Mouse (Mus musculus) urinary bladder, postnatal 25 days (tissue): ENCODE measurements around the gene Cep57l1.

Source experiments
- DNase-seq: peaks from one replicate; pipeline ENCODE4 v3.0.0; 2022; ENCODE audit warnings: low spot score

Cep57l1 gene

DNA sequence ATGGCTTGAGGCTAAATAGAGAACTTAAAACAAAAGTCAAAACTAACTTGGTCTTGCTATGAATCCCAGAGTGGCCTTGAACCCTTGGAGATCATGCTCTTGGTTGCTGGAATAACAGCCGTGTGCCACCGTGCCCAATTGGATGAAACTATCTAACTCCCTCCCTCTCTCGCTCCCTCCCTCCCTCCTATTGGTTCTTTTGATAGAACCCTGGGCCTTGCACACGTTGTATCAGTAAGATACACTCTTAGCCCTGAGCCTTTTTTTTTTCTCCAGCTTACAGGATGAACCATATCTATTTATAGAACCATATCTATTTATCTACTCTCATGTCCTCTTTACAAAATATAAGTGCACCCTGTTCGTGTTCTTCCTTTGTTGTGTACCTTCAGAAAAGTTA lies 6.8 kb upstream of the Cep57l1 start:
- DNase-seq, result no peak

DNA sequence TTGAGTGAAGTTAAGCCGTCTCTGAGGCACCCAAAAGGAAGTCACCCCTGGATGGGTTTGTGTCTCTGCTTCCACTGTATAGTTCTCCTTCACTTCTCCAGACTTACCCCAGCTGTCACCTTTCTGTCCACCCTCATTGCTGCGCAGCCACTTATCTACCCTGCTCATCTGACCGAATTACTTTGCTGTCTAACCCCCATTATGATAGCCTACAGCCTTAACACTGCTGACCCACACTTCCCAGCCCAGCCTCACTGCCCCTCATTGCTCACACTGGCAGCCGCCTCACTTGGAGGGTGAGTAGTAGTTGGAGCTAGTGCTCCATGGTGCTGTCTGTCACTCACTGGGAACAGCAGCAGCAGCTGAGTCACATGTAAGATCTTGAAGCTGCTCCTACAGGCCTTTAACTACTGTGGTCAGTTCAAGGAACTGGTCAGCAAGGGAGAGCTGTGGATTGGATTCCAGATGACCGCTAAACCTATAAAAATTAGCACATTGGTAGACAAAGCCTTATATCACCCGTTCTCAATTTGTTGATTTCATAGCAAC lies 4.7 kb upstream of the Cep57l1 start:
- DNase-seq, result no peak

DNA sequence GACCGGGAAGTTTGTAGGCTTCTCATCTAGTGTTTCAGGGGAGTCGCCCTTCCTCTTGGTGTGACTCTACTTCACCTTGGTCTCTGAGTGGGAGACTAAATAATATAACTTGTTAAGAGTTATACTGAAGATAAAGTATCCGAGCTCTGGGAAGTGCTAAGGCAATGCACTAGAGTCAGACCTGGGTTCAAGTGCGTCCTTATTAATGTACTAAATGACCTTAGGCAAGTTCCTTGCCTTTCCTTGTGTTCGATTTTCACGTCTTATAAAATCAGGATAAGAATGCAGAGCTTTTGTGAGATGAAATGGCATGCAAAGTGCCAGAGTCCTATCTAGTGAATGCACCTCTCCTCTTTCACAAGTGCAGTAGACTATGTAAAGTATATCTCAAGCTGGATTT lies 2.9 kb upstream of the Cep57l1 start:
- DNase-seq, result no peak

DNA sequence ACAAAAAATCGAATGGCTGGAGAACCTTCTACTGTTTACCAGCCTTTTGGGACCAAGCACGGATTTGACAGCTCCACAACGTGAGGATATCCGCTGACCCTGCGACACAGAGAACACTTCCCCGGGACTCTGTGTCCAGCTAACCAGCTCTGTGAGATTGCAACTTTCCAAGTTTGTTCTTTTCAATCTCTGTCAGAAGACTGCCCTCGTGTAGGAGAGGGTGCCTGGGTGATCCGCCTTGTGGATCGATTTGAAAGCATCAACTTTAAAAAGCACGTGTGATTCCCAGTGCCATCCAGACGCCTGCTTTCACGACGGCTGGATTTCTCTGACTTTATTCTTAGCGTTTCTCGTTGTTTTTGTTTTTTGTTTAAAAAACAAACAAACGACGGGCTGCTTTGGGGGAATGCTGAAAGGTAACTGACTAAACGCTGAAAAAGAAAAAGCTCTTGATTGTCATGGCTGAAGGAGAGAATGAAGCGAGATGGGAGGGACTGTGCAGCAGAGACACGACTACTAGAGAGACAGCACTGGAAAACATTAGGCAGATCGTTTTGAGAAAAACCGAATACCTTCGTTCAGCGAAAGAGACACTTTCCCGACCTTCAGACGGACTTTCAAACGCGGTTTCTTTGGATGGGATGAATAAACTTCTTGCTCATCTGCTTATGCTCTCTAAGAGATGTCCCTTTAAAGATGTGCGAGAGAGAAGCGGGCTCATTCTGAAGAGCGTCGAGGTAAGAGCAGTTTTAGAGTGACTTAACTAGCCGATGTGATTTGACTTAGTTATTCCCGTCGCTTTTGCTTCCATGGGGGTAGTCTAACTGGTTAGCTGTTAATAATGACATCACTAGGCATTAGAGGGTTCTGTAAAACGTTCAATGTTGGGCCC lies 1.1 kb upstream of the Cep57l1 start:
- DNase-seq, result no peak

DNA sequence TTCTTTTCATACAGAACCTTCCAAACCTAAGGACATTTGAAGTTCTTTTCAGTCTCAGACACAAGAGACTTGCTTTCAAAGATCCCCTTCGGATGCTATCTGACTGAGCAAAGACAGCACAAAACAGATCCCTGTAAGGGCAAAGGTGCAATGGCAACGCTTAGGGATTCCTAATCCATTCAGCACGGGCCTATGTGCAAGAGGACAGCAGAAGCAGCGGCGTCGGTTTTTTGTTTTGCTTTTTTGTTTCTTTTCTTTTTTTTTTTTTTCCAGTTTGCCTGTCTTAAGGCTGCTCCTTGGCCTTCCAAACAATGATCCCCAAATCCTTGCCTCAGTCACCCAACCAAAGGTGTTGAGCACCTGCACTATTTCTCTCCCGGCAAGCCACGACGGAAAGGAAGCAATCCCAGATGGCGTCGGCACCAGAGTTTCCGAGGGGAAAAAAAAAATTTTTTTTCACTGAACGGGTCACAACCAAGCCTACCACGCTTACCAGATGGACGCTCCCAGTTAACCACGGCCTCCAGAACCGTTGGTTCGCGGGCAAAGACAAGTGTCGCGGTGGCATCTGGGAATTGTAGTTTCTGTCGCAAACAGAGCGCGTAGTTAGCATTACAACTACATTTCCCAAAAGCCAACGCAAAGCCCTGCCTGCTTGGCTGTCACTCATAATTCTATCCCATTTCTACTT lies 446 bp downstream of the Cep57l1 start:
- peak; percentile 70 for DNase-seq

DNA sequence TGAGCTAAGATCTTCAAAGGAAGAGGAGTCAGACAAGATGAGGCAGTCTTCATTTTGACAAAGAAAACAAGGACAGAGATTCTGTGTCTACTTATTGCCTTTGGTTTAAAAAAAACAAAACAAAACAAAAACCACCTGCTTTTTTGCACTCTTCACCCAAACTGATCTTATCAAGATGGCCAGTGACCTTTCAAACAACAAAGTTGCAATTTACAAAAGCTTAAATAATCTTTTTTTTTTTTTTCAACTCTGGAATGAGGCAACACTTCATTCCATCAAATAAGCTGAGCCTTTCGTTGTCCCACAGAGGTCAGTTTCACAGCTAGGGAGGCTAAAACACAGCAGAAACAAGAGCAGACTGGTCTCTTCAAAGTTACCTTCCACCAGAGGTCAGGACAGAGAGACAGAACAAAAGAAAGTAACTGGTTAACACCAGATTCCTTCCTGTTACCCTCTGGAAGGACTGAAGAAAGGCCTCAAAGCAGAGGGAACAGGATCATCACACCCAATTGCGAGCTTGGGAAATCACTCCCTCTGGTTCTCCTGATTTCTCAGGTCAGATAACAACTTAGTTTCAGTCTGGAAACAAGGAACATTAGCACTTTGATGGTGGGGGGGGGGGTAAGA lies 3.8 kb downstream of the Cep57l1 start:
- no peak for DNase-seq

DNA sequence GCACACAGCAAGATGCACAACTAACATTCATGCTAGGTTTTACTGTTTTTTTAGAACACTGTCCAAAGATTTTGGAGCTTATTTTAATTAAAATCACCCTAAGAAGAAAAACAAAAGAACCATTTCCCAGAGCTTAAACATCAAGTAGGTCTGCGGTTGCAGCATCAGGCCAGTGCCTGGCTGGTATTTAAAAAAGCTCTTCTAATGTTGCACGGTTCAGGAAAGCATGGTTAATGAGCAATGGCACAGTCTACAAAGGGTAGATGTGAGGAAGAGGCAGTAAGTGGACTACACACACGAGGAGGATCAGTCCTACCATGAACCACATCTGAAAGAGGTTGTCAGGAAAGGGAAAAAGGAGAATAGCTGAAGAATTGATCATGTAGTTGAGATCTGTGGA lies 5.0 kb downstream of the Cep57l1 start:
- no peak for DNase-seq

DNA sequence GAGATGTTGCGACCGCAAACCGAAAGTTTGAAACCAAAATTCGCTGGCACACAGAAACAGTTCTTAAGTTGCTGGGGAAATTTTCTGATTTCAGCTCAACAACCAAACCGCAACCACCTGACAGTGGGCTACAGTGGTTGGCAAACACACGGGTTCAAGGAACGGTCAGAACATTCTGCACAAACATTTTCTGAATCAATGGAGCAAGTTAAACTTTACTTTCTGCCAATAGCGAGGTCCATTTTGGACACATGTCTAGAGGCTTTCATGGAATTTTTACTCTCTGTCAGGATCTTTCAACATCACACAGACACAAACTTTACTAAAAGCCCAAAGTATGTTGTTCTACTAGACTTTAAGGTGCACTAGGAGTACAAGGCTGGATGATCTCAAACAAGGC lies 6.2 kb downstream of the Cep57l1 start:
- no peak for DNase-seq

DNA sequence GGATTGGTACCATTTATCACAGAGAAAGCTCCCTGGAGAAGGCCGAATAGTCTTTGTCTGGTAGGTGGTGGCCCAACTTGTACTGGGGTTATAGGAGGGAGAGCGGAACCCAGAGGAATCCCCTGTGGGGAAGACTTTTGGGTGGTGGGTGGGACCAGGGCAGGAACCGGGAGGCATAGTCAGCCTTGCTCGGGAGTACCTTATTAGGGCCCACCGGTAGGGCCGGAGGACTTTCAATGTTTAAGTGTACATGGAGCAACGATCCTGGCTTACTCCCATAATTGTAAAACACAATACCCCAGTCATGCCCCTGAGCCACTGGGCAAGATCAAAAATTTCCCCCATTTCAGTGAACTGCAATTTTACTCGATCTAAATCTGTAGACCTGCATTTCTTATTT lies 12.4 kb downstream of the Cep57l1 start:
- DNase-seq, result no peak

DNA sequence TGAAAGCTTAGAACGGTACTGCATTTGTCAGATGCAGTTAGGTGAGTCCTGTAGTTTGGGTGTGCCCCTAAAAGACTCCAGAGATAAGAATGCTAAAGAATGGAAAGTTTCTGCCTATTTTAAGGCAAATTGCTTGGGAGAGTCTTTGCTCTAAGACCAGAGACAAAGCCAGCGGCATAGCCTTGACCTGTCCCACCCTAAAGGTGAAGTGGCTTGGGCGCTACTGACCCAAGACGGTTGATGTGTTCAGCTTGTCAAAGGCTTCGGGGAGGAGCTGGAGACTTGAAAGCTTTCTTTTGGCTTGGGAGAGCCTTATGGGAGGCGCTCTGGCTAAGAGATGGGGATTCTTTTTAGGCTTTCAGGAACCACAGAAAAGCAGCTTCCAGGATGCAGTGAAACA lies 17.3 kb downstream of the Cep57l1 start:
- no peak for DNase-seq

DNA sequence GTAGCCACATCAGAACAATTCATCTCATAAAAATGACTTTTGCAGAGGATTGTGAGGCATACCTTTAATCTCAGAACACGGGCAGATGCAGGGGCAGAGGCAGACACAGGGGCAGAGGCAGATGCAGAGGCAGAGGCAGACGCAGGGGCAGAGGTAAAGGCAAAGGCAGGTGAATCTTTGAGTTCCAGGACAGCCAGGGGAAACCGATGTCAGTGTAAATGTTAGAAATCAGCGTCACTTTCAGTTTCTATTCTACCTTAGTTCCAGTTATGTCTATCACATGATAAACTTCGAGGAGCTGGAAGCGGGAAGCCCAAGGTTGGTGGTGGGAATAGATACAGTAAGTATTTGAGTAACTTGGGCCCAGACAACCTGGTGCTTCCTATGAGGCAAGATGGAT lies 42.4 kb downstream of the Cep57l1 start:
- no peak for DNase-seq

DNA sequence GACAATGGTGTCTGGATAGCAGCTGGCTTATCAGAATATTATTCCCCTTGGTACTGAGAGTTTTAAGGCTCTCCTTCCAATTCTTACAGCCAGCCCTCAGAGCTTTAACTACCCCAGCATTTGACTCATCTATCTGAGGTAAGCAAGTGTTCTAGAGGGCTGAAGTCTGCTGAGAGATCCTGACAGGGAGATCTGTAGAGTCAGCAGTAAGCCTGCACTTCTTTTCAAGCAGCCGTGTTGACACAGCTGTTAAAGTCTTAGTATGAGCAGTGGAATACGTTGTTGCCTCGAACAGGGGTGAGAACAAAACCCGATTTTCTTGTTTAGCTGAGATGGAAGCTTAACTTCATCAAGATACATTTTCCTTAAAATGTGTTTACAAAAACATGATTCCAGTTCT lies 43.4 kb downstream of the Cep57l1 start:
- no peak for DNase-seq

DNA sequence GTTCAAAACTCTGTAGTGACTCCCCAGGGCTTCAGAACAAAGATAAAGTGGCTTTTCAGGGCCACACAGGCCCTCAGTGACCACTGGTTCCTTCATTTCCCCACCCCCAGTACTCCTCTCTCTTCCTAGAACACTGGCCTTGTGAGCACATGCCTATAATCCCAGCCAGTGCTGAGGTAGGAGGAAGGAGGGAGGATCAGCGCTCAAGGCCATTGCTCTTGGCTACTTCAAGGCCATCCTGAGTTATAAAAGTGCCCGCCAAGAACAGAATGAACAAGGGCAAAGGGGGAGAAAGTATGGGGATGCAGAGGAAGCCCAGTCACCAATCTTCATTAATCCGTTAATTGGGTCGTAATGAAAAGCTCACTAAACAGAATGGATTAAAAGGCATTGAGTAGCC lies 44.1 kb downstream of the Cep57l1 start:
- no peak for DNase-seq

DNA sequence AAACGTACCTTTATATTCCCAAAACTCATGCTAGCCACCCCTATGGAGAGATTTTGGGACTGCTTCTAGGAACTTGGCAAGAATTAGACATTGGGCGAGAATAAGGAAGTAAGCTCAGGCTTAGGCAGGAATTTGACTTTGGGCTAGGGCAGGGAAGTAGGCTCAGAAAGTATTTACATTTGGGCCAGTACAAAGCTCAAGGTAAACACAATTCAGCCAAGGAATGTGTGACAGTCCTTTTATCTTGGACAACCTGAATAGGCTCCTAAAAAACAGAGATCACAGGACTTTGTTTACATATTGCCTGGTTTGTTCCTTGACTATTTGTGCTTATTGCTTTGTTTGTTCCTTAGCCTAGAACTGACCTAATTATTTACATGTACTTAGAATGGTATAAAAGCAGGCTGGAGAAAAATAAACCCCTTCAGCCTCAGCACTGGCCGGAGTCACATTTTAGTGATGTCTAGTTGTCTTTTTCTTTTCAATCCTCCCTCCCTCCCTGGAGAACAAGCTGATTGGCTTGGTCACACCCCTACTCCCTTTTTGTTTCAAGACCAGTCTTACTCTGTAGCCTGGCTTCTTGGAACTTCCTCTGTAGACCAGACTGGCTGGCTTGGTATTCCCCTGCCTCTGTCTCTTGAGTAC lies 45.8 kb downstream of the Cep57l1 start:
- no peak for DNase-seq

DNA sequence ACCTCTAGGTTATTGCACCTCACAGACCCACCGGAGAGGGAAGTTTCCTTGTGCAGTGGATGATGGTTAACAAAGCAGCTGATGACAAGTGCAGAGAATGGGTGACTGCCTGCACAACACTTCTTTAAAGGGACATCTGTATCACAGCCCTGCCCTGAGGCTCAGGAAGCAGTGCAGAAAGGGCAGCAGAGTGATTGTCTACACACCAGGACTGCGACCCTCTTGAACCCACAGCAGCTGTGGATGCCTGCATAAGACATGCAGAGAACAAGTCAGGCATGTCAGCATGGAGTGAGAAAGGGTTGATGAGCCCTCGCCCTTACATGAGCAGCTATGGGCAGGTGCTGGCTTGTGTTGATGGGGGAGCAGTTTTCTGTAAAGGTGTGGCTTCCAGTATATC lies 48.8 kb downstream of the Cep57l1 start:
- DNase-seq, result no peak

DNA sequence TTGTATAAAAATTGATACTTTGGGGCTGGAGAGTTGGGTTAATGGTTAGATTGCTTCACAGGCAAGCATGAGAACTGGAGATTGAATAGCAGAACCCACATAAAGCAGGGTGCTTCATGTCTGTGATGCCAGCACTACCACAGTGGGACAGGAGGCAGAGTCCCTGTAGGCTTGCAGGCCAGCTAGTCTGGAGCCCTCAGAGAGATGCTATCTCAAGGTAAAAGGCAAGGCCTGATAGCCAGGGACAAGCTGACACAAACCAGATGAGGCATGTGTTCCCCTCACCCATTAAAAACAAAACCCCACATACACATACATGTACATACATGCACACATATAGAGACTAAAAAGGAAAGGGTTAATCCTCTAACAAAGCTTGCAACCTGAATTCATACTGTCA lies 51.6 kb downstream of the Cep57l1 start:
- no peak for DNase-seq

DNA sequence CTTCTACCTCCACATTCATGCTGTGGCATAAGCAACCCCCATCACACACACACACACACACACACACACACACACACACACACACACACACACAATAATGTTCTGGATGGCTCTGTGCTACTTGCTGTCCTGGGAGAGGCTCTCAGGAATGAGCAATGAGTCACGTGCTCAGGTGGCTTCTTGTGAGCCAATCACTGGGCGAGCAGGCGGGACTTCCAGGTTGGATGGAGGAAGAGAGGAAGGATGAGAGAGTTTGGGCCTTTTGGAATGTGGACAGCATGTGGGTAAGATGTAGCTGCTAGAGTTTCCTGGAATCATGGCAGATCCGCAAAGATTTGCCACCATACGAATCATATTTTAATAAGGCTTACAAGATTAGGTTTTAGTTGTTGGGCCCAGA lies 52.4 kb downstream of the Cep57l1 start:
- no peak for DNase-seq

DNA sequence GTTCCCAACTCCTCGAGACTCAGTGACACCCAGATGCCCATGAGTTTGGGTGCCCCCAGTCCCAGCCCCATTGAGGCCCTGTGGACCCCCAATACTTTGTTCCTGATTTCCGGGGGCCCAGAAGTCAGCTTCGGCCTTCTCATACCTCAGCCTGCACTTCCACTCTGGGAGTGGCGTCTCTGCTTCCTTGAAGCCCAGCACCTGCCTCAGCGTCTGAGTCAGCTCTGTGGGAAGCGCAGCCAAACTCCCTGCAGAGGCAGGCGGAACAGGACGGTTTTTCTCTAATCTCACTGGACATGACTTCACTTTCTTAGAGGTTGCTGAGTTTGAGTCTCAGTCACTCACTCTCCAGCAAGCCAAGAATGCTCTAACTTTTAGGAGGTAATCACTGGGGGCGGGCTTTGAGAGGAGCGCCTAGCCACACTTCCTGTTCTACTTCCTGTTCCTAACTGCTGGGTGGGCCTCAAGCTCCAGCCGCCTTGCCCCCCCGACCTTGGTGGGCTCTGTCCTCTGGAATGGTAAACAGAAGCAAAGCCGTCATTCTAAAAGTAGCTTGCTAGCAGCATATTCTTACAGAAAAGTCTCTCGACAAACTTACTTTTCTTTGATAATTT lies 57.7 kb downstream of the Cep57l1 start:
- no peak for DNase-seq

DNA sequence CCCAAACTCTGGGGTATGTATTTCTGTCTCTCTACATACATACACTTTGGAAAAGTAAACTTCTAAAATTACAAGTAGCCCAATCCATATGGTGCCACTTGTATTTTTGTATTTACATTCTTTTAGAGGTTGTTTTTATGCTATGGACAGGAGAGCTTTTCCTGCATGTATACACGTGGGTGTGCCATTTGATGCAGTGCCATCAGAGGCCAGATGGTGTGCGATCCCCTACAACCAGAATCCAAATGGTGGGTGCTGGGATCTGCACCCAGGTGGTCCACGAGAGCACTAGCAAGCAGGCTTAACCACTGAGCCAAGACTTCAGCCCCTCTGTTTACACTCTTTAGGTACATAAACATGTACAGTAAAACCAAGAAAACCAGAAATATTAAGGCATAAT lies 60.4 kb downstream of the Cep57l1 start:
- DNase-seq, result no peak

DNA sequence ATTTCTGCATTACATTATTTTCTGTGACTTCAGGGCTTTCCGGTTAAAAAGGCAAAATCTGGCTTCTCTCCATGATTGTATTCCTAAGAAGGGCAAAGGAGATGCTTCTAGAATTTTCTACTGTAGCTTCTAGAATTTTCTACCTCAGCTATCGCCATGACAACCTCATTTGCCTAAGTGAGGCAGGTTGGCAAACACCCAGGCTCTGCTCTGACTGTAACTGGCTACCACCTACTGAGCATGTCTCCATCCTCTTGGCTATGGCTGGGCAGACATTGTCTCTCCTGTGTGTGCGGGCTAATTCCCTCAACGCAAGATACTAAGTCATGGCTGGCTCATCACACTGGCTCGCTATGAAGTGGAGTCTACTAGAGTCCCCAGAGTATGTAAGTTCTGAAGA lies 63.1 kb downstream of the Cep57l1 start:
- DNase-seq, result no peak

DNA sequence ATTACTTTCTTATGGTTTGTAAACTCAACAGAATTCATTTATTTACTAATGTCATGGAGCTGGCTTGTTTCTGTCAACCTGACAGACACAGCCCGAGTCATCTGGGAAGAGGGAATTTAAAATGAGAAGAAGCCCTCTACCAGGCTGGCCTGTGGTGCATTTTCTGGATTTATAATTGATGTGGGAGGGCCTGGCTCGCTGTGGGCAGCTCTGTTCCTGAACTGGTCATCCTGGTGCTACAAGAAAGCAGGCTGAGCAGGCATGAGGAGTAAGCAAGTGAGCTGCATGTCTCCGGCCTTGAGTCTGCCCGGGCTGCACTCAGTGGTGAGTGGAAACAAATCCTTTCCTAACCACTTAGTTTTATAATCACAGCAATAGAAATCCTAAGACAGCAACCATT lies 65.7 kb downstream of the Cep57l1 start:
- DNase-seq, result no peak

DNA sequence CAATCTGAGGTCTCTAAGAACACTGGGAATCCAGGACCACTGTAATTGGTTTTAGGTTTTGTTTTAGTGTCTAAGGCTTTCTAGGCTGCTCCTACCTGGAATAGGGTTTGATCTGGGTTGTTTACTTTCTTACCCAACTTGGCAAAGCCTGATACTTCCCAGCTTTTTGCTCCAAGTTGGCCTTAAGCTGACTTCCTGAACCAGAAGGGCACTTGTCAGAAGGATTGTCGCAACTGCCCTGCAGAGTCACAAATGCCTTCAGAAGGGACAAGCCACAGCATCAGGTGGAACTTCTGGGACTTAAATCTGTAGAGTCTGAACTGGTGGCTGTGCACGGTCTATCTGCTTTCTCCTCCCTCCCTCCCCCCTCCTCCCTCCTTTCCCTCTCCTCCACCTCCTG lies 69.5 kb downstream of the Cep57l1 start:
- no peak for DNase-seq
